Mouse (Mus musculus) CH12F3 (cell line): Measurements from ENCODE around the gene Clic4.

Source experiments
- in situ Hi-C: fragments of 300-500 bp; cut with MboI; formaldehyde crosslinking; loops from 2 replicates; pipeline ENCODE4 v1.14.3; 2020; ENCODE audit warnings: low sequenced_read_pairs

Gene Clic4

DNA sequence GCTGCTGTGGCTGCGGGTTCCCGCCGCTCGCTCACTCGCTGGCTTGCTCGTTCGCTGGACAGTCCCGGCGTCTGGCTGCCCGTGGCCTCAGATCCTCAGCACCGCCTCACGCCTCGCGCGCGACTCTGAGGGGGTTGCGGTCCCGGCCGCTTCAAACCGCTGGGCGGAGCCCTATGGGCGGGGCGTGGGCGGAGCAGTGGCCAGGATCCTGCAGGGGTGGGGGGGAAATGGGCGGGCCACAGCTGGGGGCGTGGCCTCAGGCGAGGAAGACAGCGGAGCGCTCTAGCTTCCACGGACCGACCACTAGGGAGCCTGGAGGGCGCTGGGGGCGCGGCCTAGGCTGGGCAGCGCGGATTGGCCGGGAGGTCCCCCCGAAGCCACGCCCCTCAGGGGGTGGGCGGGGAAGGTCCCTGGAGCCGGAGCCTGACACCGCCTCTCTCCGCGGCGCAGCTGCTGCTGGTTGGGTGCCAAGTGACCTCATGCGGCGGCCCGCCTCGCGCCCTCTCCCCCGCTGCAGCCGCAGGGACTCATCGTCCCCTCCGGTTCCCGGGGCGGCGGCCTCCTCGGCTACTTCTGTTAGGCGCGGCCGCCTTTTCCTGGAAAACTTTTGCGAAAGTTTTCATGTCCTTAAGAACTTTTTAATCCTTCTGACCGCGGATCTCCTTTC lies at the start of gene Clic4:
TSS of gene Clic4 (minus strand) at position 175 of the 667 bp plus-strand sequence.
- in situ Hi-C loops = no loop called here

GRCm38 (mm10) chr4:135317966-135318365 lies 45.4 kb upstream of the Clic4 start:
- in situ Hi-C loops = no loop called here

GRCm38 (mm10) chr4:135317539-135317938 lies 44.9 kb upstream of the Clic4 start:
- in situ Hi-C loops = no loop called here

DNA sequence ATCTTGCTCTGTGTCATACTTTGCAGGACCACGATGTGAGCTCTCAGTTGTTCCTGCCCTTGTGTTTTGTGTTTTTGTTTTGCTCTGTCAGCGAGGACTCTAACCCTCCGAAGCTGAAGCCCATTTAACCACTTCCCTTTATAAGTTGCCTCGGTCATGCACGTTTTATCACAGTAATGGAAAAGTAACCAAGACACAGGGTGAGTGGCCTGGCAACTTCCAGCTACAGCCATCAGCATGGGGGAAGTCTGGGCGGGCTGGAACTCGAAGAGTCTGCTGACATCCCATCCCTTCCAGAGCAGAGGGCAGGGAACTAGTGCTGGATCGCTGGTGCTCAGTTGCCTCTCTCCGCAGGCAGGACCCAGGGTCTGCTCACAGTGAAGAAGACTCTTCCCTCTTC lies 42.7 kb upstream of the Clic4 start:
- in situ Hi-C loops = no loop called here

DNA sequence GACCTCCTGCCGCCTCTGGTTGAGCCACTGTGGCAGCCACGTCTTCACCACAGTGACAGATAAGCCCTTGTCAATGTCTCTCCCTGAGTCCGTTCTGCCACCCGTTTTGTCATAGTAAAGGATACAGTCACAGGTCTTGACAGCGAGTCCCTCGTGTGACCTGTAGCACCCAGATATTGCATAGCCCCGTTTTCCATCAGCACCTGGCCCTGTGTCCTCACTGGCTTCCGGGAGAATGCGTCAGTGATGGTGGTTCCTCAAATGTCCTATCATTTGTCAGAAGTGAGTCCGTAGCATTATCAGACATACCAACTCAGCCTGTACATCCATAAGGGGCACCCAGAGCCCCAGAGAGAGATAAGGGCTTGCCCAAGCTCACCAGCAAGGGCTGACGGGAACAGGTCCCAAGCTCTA lies 41.8 kb upstream of the Clic4 start:
- in situ Hi-C loops = no loop called here

- in situ Hi-C loops = no loop called here
These were observed 41.2 kb upstream of the Clic4 start for GRCm38 (mm10) chr4:135313761-135314241.

- in situ Hi-C loops = no loop called here
These were observed 40.6 kb upstream of the Clic4 start for GRCm38 (mm10) chr4:135313111-135313691.

DNA sequence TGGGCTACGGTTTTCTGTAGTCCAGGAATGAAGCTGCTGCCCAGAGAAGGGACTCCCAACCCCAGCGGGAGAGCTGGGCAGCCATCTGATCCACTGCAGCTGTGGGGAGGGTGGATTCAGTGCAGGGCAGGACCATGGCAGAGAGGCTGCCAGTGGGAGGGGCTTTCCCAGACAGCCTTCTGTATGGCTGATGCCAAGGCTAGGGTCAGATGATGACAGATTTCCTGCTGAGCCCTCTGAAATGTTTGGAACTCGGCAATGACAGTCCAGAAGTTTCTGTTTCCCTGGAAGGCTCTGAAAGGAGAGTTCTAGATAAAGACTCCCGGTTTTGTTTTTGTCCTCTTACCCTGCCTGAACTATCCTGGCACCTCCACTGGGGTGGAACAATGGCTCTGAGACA lies 40.1 kb upstream of the Clic4 start:
- in situ Hi-C loops = no loop called here

GRCm38 (mm10) chr4:135310371-135310770 lies 37.8 kb upstream of the Clic4 start:
- in situ Hi-C loops = no loop called here

- in situ Hi-C loops = no loop called here
These were observed 37.1 kb upstream of the Clic4 start for GRCm38 (mm10) chr4:135309726-135310125.

DNA sequence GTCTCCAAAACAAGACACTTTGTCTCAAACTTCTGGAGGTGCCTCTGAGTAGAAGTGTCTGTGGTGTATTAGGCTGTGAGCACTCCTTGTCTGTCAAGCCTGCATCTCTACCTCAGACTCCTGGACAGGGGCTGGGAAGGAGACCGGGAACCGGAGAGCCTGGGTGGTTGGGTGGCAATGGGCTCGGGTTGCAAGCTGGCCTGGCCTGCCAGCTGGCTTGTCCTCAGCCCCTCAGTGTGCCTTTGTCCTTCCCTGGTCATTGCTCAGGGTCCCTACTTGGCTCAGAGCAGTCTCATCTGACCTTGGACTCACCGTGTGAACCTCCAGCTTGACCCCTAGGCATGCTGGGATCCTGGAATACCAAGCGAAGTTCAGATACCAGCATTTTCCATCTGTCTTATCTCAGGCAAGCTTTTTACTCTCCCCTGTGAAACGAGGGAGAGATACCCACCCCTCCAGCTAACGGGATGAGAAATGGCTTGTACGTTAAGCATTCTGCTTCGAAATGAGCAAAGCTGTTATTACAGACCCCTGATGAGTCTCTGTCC lies 36.6 kb upstream of the Clic4 start:
- in situ Hi-C loops = no loop called here

DNA sequence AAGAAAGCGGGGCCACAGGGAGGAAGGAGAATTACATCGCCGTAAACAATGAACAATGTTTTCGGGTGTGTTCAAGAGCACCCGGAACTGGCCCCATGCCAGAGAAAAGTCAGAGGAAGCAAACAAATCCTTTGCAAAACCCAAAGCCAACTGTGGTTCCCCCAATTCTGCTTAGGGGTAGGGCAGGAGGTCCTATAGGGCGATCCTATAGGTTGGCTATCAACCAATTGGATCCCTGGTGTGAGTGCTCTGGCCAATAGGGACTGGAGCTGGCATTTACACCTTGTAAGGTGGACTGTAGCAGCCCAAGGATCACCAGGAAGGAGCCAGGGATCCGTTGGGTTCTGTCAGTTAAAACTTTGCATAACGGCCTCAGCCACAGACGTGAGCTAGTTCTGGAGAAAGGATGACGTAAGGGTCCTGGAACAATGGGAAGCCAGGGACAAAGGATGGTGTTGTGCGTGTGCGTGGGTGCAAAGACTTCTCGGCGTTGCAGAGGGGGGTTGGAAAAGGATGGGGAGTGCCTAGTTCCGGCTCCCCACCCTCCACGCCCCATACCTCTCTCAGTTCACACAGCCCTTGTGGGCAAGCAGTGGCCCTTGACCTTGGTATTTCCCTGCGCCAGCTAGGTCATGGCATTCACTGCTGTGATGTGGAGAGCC lies 34.5 kb upstream of the Clic4 start:
- in situ Hi-C loops = no loop called here

DNA sequence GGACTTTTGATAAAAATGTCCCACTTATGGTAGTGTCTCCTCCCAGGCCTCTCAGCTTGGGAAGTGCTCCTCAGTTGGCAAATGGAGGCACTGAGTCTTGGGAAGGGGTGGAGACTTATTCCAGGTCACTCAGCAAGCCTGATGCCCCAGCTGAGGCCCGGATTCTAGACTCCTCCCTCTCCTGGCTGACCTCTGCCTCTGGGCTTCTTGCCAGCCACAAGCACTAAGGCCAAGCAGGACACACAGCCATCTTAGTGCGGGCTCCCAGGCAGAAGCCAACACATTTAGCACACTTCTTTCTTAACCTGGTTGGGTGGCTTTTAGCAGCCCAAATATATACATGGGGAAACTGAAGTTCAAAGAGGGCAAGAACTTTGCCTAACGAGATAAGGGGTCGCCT lies 33.9 kb upstream of the Clic4 start:
- in situ Hi-C loops = no loop called here

GRCm38 (mm10) chr4:135302261-135302660 lies 29.6 kb upstream of the Clic4 start:
- in situ Hi-C loops = no loop called here

DNA sequence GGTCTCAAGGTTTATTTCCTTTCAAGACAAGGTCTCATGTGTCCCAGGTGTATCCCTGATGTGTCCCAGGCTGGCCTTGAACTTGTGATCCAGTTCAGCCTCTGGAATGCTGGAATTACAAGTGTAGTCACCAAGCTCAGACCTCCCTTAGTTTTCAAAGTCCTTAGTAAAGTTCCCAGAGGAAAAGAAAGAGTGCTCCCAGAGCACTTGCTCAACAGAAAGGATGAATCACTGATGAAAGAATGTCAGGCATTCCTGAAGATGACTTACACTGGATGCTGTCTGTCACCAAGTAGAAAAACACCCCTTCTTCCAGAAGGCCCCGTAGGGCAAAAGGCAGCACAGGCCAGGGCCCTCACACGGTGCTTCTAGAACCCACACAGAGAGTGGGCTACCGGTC lies 28.6 kb upstream of the Clic4 start:
- in situ Hi-C loops = no loop called here

GRCm38 (mm10) chr4:135300248-135301041 lies 27.8 kb upstream of the Clic4 start:
- in situ Hi-C loops = no loop called here

- in situ Hi-C loops = no loop called here
These were observed 26.1 kb upstream of the Clic4 start for GRCm38 (mm10) chr4:135298680-135299079.

DNA sequence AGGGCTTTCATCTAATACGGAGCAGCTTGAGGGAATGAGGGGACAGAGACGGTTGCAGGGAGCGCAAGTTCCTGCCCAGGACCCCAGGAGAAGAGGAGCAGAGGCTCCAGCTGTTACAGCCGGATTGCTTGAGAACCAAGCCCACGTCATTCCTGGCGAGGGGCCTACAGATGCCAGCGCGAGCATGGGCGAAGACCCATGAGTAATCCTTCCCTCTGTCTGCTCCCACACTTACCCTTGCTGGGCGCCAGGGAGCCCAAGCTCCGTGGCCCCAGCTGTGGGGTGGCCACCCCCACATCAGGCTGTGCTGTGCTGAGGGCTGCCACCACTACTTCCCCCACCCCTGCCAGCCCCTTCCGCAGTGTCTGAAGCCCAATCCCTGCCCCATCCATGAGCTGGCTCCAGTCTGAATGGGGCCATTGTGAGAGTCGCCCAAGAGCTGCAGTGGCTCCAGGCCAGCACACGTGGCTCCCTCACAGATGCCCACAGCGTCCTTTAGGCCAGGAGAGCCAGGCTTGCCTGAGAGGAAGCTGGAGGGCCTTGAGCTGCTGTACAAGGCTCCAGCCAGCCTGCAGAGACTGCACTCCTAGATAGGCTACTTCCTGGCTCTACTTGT lies 25.4 kb upstream of the Clic4 start:
- in situ Hi-C loops = no loop called here

- in situ Hi-C loops = no loop called here
These were observed 24.5 kb upstream of the Clic4 start for GRCm38 (mm10) chr4:135297146-135297545.

GRCm38 (mm10) chr4:135296565-135296964 lies 24.0 kb upstream of the Clic4 start:
- in situ Hi-C loops = no loop called here

- in situ Hi-C loops = no loop called here
These were observed 21.2 kb upstream of the Clic4 start for GRCm38 (mm10) chr4:135293813-135294212.
